Mouse (Mus musculus): ENCODE measurements around the gene Med29. TPM values are rescaled to one million over a fixed set of nuclear protein-coding genes. Genes with fewer than 3 reads are reported as not detected.

Med29 gene
- polyA plus RNA-seq (2012; rRNA removed), result 36.5 and 58.0 TPM in 2 replicates

DNA sequence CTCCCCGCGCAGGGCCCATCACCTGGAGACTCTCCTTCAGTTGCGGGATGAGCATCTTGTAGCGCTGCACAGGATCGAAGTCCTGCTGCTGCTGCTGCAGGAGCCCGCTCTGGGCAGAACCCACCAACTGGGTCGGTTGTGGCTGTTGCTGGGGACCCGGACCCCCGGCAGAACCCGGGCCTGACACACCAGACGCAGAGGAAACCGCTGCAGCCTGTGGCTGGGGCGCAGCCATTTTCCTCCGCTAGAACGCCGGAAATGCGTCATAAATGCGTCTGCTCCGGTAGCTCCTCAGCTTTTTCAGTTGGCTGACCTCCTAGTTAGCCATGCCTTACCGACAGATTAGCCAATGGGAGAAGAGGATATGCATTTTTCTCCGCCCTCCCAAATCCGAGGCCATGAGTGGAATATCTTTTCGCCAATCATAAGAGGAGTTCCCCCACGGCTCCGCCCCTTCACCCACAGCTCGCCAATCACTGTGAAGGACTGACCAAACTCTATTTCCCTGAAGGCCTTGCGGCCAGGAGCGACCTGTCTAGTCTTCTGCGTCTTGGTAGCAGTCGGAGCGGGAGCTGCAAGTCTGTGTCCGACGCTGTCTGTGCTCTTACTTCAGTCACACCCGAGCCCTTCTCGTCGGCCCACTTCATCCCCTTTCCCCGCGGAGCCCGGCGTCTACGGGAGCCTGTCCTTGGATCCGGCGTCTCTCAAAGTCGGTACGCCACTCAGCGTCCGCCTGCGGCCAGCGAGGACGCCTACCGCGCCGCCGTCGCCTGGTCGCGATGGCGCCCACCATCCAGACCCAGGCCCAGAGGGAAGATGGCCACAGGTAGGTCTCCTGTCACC is at the start of gene Med29, which contains the start of gene Paf1:
Gene Med29 (minus strand): TSS at position 280 of the 843 bp plus-strand sequence.
Gene Paf1 (plus strand): TSS at position 523 of the 843 bp plus-strand sequence.
- peak within 1 kb of the TSS; percentile 57 for H3K27ac ChIP-seq (ENCODE audit: insufficient read depth, low read depth, low read length)
- peak within 1 kb of the TSS; percentile 97 for H3K4me3 ChIP-seq (ENCODE audit: low read depth, low read length)
- peaks cover 8% of the 10 kb centered on the region; the same call in 1 of the 2 replicates for H3K4me1 ChIP-seq (ENCODE audit: control insufficient read depth, insufficient read depth, insufficient read length, low read length)
- H3K36me3 ChIP-seq (ENCODE audit: control insufficient read depth, insufficient read depth, low read length), result peaks cover 25% of the 10 kb centered on the region
- H3K27me3 ChIP-seq (ENCODE audit: control insufficient read depth, insufficient read depth, low read length), result no peaks in the 10 kb centered on the region
- no peak for TF ChIP-seq CTCF (IDR thresholded peaks at IDR 0.05; ENCODE audit: extremely low read depth, insufficient read length, insufficient replicate concordance, low read depth, low read length)
- TF ChIP-seq POLR2A (IDR thresholded peaks at IDR 0.05; ENCODE audit: low read depth, low read length), result peak; percentile 95
- WGBS, result under 1% methylated on average over 58 of the region's 58 CpGs

DNA sequence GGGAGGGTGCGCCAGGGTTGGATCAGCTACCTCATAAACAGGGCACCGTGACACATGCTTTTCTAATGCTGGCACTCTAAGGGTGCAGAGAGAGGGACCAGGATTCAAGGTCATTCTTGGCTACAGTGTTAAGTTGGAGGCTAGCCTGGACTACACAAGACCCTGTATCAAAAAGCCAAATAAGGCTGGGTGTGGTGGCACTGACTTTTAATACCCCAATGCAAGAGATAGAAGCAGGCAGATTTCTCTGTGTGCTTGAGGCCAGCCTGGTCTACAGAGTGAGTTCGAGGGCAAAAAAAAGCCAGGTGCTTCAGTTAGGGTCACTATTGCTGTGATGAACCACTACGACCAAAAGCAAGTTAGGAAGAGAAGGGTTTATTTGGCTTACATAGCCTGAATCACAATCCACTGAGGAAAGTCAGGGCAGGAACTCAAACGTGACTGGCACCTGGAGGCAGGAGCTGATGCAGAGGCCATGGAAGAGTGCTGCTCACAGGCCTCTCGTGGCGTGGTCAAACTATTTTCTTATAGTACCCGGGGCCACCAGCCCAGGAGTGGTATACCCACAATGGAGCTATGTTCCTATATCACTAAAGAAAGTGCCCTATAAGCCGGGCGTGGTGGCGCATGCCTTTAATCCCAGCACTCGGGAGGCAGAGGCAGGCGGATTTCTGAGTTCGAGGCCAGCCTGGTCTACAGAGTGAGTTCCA is 49.4 kb upstream of the Med29 start:
- TF ChIP-seq CTCF (IDR thresholded peaks at IDR 0.05; ENCODE audit: extremely low read depth, insufficient read length, insufficient replicate concordance, low read depth, low read length) (no peak), POLR2A (IDR thresholded peaks at IDR 0.05; ENCODE audit: low read depth, low read length) (no peak)
- peak overlapping the region; percentile 31; the same call in 1 of the 2 replicates for H3K27ac ChIP-seq (ENCODE audit: insufficient read depth, low read depth, low read length)
- 78% methylated on average over 14 of the region's 14 CpGs for WGBS
- no peaks in the 10 kb centered on the region for H3K27me3 ChIP-seq (ENCODE audit: control insufficient read depth, insufficient read depth, low read length)
- peak overlapping the region; percentile 29; the same call in 1 of the 2 replicates for H3K4me3 ChIP-seq (ENCODE audit: low read depth, low read length)
- H3K36me3 ChIP-seq (ENCODE audit: control insufficient read depth, insufficient read depth, low read length), result no peaks in the 10 kb centered on the region
- no peaks in the 10 kb centered on the region; the same call in 1 of the 2 replicates for H3K4me1 ChIP-seq (ENCODE audit: control insufficient read depth, insufficient read depth, insufficient read length, low read length)

GRCm38 (mm10) chr7:28440739-28441138 is 48.2 kb upstream of the Med29 start:
- H3K27me3 ChIP-seq (ENCODE audit: control insufficient read depth, insufficient read depth, low read length), result no peaks in the 10 kb centered on the region
- peak overlapping the region; percentile 51 for H3K4me3 ChIP-seq (ENCODE audit: low read depth, low read length)
- 63% methylated on average over 2 of the region's 2 CpGs for WGBS
- TF ChIP-seq CTCF (IDR thresholded peaks at IDR 0.05; ENCODE audit: extremely low read depth, insufficient read length, insufficient replicate concordance, low read depth, low read length) (no peak), POLR2A (IDR thresholded peaks at IDR 0.05; ENCODE audit: low read depth, low read length) (no peak)
- peak overlapping the region; percentile 54 for H3K27ac ChIP-seq (ENCODE audit: insufficient read depth, low read depth, low read length)
- H3K4me1 ChIP-seq (ENCODE audit: control insufficient read depth, insufficient read depth, insufficient read length, low read length), result no peaks in the 10 kb centered on the region; the same call in 1 of the 2 replicates
- H3K36me3 ChIP-seq (ENCODE audit: control insufficient read depth, insufficient read depth, low read length), result no peaks in the 10 kb centered on the region

DNA sequence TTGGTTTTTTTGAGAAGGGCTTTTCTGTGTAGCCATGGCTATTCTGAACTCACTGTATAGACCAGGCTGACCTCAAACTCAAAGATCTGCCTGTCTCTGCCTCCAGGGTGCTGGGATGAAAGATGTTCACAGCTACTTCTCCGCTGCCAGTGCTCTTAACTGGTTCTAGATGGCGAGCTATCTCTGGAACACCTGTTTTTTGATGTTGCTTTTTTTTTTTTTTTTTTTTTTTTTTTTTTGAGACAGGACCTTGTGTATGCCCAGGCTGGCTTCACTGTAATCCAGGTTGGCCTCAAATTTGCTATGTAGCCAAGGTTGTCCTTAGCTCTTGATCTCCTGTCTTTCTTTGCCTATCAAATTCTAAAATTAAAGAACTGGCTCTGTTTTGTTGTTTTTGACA is 46.3 kb upstream of the Med29 start:
- 79% methylated on average over 2 of the region's 2 CpGs for WGBS
- no peak for TF ChIP-seq POLR2A (IDR thresholded peaks at IDR 0.05; ENCODE audit: low read depth, low read length)
- no peak for TF ChIP-seq CTCF (IDR thresholded peaks at IDR 0.05; ENCODE audit: extremely low read depth, insufficient read length, insufficient replicate concordance, low read depth, low read length)
- Histone ChIP-seq H3K27ac (ENCODE audit: insufficient read depth, low read depth, low read length) (no peak overlapping the region), H3K4me1 (ENCODE audit: control insufficient read depth, insufficient read depth, insufficient read length, low read length) (no peaks in the 10 kb centered on the region; the same call in 1 of the 2 replicates), H3K4me3 (ENCODE audit: low read depth, low read length) (no peak overlapping the region), H3K36me3 (ENCODE audit: control insufficient read depth, insufficient read depth, low read length) (no peaks in the 10 kb centered on the region), H3K27me3 (ENCODE audit: control insufficient read depth, insufficient read depth, low read length) (no peaks in the 10 kb centered on the region)

DNA sequence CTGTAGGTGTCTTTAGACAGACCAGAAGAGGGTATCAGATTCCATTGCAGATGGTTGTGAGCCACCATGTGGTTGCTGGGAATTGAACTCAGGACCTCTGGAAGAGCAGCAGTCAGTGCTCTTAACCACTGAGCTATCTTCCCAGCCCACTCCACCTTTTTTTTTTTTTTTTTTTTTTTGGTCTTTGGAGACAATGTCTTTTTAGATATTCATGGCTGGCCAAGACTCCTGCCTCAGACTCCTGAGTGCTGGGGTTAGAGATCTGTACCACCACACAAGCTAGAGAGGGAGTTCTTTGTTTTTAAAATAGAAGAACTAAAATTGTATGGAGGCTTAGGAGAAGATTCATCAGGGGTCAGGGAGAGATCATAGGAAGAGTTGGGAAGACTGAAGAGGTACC is 45.5 kb upstream of the Med29 start:
- H3K4me3 ChIP-seq (ENCODE audit: low read depth, low read length), result no peak overlapping the region
- TF ChIP-seq POLR2A (IDR thresholded peaks at IDR 0.05; ENCODE audit: low read depth, low read length) (no peak), CTCF (IDR thresholded peaks at IDR 0.05; ENCODE audit: extremely low read depth, insufficient read length, insufficient replicate concordance, low read depth, low read length) (no peak)
- no peaks in the 10 kb centered on the region; the same call in 1 of the 2 replicates for H3K4me1 ChIP-seq (ENCODE audit: control insufficient read depth, insufficient read depth, insufficient read length, low read length)
- H3K27me3 ChIP-seq (ENCODE audit: control insufficient read depth, insufficient read depth, low read length), result no peaks in the 10 kb centered on the region
- H3K36me3 ChIP-seq (ENCODE audit: control insufficient read depth, insufficient read depth, low read length), result no peaks in the 10 kb centered on the region
- no peak overlapping the region for H3K27ac ChIP-seq (ENCODE audit: insufficient read depth, low read depth, low read length)

GRCm38 (mm10) chr7:28436932-28437570 is 44.5 kb upstream of the Med29 start, which contains the start of gene Gmfg:
Gene Gmfg, plus strand, starts transcription at chr7:28437447.
- TF ChIP-seq POLR2A (IDR thresholded peaks at IDR 0.05; ENCODE audit: low read depth, low read length), result peak; percentile 36; the same call in 1 of the 2 replicates
- TF ChIP-seq CTCF (IDR thresholded peaks at IDR 0.05; ENCODE audit: extremely low read depth, insufficient read length, insufficient replicate concordance, low read depth, low read length), result peak; percentile 88; the same call in 1 of the 2 replicates
- Histone ChIP-seq H3K4me1 (ENCODE audit: control insufficient read depth, insufficient read depth, insufficient read length, low read length) (no peaks in the 10 kb centered on the region; the same call in 1 of the 2 replicates), H3K4me3 (ENCODE audit: low read depth, low read length) (peak within 1 kb of the TSS; percentile 65), H3K27ac (ENCODE audit: insufficient read depth, low read depth, low read length) (peak within 1 kb of the TSS; percentile 82), H3K36me3 (ENCODE audit: control insufficient read depth, insufficient read depth, low read length) (no peaks in the 10 kb centered on the region), H3K27me3 (ENCODE audit: control insufficient read depth, insufficient read depth, low read length) (no peaks in the 10 kb centered on the region)
- WGBS, result 3% methylated on average over 16 of the region's 16 CpGs

Measured in small intestine, adult 2 months (tissue).